Mouse (Mus musculus): ENCODE measurements at regions not wholly inside any gene's neighbourhood (a gene's known extent, or its start where the extent isn't known, plus 50 kb on each side); places are given as distances from the start of the nearest gene placed in this dataset.

DNA sequence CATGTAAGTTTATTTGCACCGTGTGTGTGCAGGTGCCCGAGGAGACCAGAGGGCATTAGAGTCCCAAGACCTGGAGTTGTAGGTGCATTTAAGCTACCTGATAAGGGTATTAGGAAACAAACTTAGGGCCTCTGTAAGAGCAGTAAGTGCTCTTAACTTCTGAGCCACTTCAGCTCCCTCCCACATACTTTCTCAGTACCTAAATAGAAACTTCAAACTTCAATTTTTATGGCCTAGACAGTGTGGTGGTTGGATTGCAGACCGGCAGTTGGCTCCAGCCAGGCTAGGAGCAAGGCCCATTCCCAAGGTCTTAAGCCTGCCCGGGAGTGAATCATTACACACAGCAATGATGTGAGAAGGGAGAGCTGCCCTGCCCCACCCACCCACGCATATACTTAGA, 208.8 kb upstream of the Plpp4 start:
- no peak for DNase-seq (ENCODE audit: low spot score in 2 of 2)

GRCm38 (mm10) chr7:129049726-129050125, 207.1 kb upstream of the Plpp4 start:
- peak in 1 of 2 experiments; percentile 48 for DNase-seq (ENCODE audit: low spot score in 2 of 2)

GRCm38 (mm10) chr7:129050675-129051074, 206.2 kb upstream of the Plpp4 start:
- no peak for DNase-seq (ENCODE audit: low spot score in 2 of 2)

DNA sequence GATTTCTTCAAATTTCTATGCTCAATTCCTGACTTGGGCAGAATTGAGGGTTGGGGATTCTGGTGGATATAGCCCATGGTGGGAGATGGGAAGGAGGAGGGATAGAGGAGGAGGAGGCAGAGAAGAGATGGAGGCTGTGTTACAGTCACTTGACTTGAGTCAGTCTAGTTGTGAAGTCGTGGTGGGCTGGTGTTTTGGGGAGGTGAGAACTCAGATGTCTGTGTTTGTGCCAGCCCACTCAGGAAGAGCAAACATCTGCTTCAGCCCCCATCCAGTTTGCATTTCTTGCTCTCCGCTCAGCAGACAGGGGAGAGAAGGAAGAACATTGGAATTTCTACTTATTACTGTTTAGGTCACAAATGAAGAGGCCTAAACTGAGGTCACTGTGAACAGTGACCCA, 189.9 kb upstream of the Plpp4 start:
- no peak for DNase-seq (ENCODE audit: low spot score in 2 of 2)

- no peak for DNase-seq (ENCODE audit: low spot score in 2 of 2)
These were observed 188.7 kb upstream of the Plpp4 start for GRCm38 (mm10) chr7:129068137-129068536.

GRCm38 (mm10) chr7:129079786-129080185, 177.0 kb upstream of the Plpp4 start:
- no peak for DNase-seq (ENCODE audit: low spot score in 2 of 2)

DNA sequence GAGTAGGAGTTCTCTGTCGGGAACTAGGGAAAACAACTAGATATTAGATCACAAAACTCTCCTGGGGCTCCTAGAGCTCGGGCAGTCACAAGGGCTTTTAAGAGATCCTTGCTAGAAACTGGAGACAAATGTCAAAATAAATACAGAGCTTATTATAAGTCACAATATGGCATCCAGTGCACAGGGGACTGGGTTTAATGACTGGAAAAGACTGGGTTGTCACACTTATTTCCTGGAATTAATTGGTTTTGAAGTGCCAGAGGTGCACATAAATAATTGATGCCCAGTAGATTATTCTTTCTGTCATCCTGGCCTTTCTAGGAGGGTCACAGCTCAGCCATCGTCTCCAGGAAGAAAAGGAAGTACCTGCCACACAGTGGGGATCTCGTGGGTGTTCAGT, 165.4 kb upstream of the Plpp4 start:
- DNase-seq (ENCODE audit: low spot score in 2 of 2), result no peak

DNA sequence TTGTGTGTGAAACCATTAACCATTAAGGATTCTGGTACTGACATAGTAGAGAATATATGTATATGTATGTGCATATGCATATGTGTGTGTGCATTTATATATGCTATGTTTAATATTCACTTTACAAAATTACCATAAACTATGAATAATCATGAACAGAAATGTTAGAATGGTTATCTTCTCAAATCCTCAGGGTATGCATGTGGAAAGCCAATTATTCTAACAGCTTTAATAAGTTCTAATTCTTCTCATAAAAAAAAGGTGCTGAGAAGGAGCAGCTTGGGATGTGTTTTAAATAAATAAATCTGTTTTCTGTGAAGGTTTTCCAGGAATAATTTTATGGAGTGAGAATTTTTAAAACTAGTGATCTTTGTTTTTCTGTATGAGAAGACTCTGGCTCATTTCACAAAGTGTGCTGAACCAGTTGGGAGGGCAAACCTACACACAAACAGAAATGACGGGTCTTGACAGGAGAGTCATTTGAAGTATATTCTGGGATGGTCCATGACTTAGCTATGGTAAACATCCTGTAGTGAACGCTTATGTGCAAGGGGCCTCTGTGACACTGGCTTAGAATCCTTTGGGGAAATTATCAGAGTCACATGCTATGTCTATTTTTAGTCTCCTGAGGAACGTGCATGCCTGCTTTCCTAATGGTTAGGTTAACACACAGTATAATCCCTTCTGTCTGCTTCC, 160.3 kb upstream of the Plpp4 start:
- no peak for DNase-seq (ENCODE audit: low spot score in 2 of 2)

DNA sequence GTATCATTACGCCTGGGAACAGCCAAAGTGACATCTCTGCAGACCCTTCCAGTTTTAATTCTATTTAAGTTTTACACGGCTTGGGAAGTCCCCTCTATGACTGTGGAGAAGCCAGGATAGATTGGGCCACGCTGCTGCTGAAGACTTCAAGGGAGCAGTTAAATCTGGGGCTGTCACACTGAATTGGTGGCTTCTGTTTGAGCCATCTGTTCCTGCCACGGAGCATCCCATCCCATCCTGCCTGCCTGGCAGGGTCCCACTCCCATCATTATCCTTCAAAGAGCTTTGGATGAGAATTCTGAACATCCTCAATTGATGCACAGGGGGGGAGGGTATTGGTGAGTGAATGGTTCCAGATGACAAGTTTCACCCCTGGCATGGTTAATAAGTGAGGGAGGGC, 154.4 kb upstream of the Plpp4 start:
- no peak for DNase-seq (ENCODE audit: low spot score in 2 of 2)

GRCm38 (mm10) chr7:129134176-129134575, 122.7 kb upstream of the Plpp4 start:
- no peak for DNase-seq (ENCODE audit: low spot score in 2 of 2)

DNA sequence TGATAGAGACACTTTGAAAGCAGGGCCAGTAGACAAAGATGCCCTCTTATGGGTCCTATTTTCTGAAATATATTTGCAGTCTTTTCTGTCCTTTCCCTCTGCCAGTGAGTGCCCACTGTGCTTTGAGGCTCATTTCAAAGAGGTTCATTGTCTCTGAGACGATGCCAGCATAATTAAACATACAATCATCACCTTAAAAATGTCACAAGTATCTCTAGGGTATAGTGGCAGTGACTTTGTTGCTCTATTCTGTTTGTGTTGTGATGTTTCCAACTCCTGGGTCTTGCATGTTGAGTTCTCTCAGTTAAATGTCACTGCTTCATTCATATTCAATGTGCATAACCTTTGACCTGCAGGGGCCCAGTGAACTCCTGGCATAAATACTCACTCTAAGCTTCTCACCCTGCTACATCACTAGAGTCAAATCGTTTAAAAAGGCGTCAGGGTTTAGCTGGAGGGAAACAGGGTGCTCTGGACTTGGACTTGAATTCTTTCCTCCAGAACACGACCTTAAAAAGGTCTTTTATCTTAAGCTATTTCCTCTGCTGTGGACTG, 122.1 kb upstream of the Plpp4 start:
- DNase-seq (ENCODE audit: low spot score in 2 of 2), result no peak

- DNase-seq (ENCODE audit: low spot score in 2 of 2), result no peak
These were observed 119.4 kb upstream of the Plpp4 start for GRCm38 (mm10) chr7:129137303-129137990.

GRCm38 (mm10) chr7:129141942-129142598, 114.8 kb upstream of the Plpp4 start:
- no peak for DNase-seq (ENCODE audit: low spot score in 2 of 2)

- DNase-seq (ENCODE audit: low spot score in 2 of 2), result no peak
These were observed 114.3 kb upstream of the Plpp4 start for GRCm38 (mm10) chr7:129142599-129142949.

- no peak for DNase-seq (ENCODE audit: low spot score in 2 of 2)
These were observed 101.3 kb upstream of the Plpp4 start for GRCm38 (mm10) chr7:129155577-129155976.

DNA sequence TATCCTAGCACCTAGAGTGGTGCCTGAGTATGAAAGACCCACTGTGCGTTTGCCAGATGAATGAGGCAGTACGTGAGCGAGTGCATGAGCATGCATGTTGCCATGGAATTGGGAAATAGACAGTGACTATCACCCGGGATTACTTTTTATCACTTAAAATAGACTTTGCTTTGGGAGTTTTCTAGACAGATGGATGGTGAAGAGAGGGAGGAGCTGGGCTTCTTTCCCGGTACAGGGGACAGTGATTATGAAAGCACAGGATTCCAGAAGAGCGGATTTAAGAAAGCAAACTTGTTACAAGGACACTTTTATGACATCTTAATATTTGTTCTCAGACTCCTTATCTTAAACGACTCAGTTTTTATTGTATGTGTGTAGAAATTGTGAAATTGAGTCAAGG, 86.9 kb upstream of the Plpp4 start:
- no peak for DNase-seq (ENCODE audit: low spot score in 2 of 2)

- DNase-seq (ENCODE audit: low spot score in 2 of 2), result no peak
These were observed 65.9 kb upstream of the Plpp4 start for GRCm38 (mm10) chr7:129190933-129191332.

DNA sequence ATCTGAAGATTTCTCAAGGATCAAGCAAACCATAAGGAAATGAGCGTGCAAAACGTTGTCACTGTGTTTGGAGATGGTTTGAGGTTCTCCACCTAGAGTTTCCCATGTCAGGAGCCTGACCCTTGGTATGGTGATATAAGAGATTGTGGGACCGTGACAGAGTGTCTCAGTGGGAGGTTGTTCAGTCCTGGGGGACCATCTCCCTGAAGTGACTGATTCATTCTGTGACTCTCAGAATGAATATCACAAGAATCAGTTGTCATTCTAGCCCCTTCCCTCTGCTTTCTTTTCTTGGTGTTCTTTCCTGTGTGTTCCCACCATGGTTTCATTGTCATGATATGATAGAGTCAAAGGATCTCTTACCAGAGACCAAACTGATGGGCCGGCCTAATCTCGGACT, 49.8 kb upstream of the Plpp4 start:
- DNase-seq (ENCODE audit: low spot score in 2 of 2), result no peak
